Mouse (Mus musculus) kidney, postnatal 0 days (tissue): Measurements from ENCODE around the gene Npb. TPM values are rescaled to one million over a fixed set of nuclear protein-coding genes. Genes with fewer than 3 reads are reported as not detected.

Source experiments
- ATAC-seq: fragments of 200-750 bp; cut with Nextera tagmentation; replicated peaks from 2 replicates; pipeline ENCODE4 v1.8.0; 2017; ENCODE audit warnings: low read depth, moderate number of reproducible peaks, moderate TSS enrichment, moderate library complexity; ENCODE audit not compliant: low FRiP score
- DNase-seq: peaks from one replicate; pipeline ENCODE4 v3.0.0-alpha.2; 2016; ENCODE audit warnings: low spot score
- H3K27ac ChIP-seq: fragments of 300-500 bp; sonication (generic); 2 replicates; pipeline ENCODE4 v1.5.1; 2014; ENCODE audit warnings: mild to moderate bottlenecking
- H3K27me3 ChIP-seq: fragments of 300-500 bp; sonication (generic); 2 replicates; pipeline ENCODE4 v1.6.1; 2014; ENCODE audit warnings: low read length, mixed read lengths; ENCODE audit not compliant: insufficient read depth
- H3K36me3 ChIP-seq: fragments of 300-500 bp; sonication (generic); 2 replicates; pipeline ENCODE4 v1.6.1; 2014; ENCODE audit warnings: low read length, mixed read lengths; ENCODE audit not compliant: insufficient read depth
- H3K4me1 ChIP-seq: fragments of 300-500 bp; sonication (generic); replicated peaks from 2 replicates; pipeline ENCODE4 v1.6.1; 2014; ENCODE audit warnings: antibody characterized with exemption, low read length, mixed read lengths; ENCODE audit not compliant: insufficient read depth
- H3K4me2 ChIP-seq: fragments of 300-500 bp; sonication (generic); 2 replicates; pipeline ENCODE4 v1.6.1; 2014; ENCODE audit warnings: mild to moderate bottlenecking, low read length, moderate library complexity, mixed read lengths
- H3K4me3 ChIP-seq: fragments of 300-500 bp; sonication (generic); replicated peaks from 2 replicates; pipeline ENCODE4 v1.5.1; 2014; ENCODE audit warnings: low read depth, low read length
- H3K9ac ChIP-seq: fragments of 300-500 bp; sonication (generic); 2 replicates; pipeline ENCODE4 v1.6.1; 2014; ENCODE audit warnings: low read depth, low read length
- H3K9me3 ChIP-seq: fragments of 300-500 bp; sonication (generic); replicated peaks from 2 replicates; pipeline ENCODE4 v1.6.1; 2016; ENCODE audit warnings: low read length, inconsistent platforms, mixed read lengths
- CTCF ChIP-seq: IDR thresholded peaks from 2 replicates; pipeline ENCODE4 v1.5.1; 2016; ENCODE audit warnings: antibody characterized with exemption, low read depth, mild to moderate bottlenecking, moderate library complexity
- WGBS: fragments of 180-500 bp; shearing (Covaris S2); extraction: QIAGEN DNeasy Blood & Tissue Kit; methylation state at CpG from one replicate; pipeline ENCODE4 v1.1.7; 2014; 5-methylcytosine and 5-hydroxymethylcytosine counted together
- polyA plus RNA-seq: library from polyadenylated mRNA; unstranded; fragments of >200 nt; fragmentation: Nextera tagmentation; extraction: Ambion mirVana; gene quantifications from 2 replicates; pipeline ENCODE4 v1.2.1, GENCODE M21; 2015

Npb gene
- polyA plus RNA-seq, 1 experiment from 2014 or later, result 51.4 TPM

DNA sequence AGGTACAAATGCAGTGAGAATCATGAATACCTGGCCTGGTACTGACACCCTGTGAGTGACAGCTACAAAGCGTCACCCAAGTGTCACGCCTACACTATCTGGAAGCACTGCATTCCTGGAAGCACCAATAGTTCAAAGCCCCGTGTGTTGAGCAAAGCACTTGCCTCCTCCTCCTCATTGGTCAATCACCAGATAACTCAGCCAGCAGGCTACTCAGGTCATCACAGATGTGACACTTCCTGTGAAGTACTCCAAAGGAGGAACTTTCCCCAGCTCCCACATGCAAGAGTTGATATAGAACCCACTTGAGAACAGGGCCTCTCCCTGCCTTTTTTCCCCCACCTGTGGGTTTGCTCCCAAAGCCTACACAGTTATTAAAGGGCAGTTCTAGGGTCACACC lies 37.2 kb upstream of the Npb start:
- Histone ChIP-seq H3K36me3 (peaks cover 40% of the 10 kb centered on the region), H3K4me3 (peak overlapping the region; percentile 95; the same call in 1 of the 2 replicates), H3K4me2 (peak overlapping the region; percentile 62), H3K4me1 (peaks cover 7% of the 10 kb centered on the region; the same call in 1 of the 2 replicates), H3K9me3 (no peaks in the 10 kb centered on the region), H3K27me3 (no peaks in the 10 kb centered on the region), H3K27ac (no peak overlapping the region), H3K9ac (peak overlapping the region; percentile 93; the same call in 1 of the 2 replicates)
- ATAC-seq, result no peak
- WGBS, result 63% methylated on average over 3 of the region's 3 CpGs
- TF ChIP-seq CTCF, result no peak
- DNase-seq, result no peak

GRCm38 (mm10) chr11:120571754-120572416 lies 36.4 kb upstream of the Npb start:
- Histone ChIP-seq H3K4me3 (peak overlapping the region; percentile 95), H3K4me2 (peak overlapping the region; percentile 62), H3K4me1 (peaks cover 7% of the 10 kb centered on the region; the same call in 1 of the 2 replicates), H3K9ac (peak overlapping the region; percentile 93), H3K36me3 (peaks cover 34% of the 10 kb centered on the region), H3K27me3 (no peaks in the 10 kb centered on the region), H3K9me3 (no peaks in the 10 kb centered on the region), H3K27ac (peak overlapping the region; percentile 87)
- 6% methylated on average over 11 of the region's 11 CpGs for WGBS
- ATAC-seq (no peak), DNase-seq (no peak)
- TF ChIP-seq CTCF, result no peak

DNA sequence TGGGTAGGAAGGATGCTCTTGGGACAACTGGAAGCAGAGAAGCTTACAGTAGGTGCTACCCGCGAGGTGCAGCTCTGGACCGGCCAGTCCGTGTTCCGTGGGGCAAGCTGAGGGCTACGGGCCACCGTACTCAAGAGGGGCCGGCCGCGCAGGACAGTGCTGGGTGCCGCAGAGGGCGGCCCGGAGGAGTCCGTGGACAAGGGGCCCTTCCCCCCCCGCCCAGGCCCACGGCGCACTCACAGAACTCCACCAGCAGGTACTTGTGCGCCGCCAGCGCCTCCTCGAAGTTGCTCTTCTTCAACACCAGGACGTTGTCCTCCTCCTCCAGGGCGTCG lies 35.9 kb upstream of the Npb start:
- DNase-seq (no peak), ATAC-seq (peak; percentile 26; the same call in 1 of the 2 replicates)
- Histone ChIP-seq H3K4me1 (peaks cover 7% of the 10 kb centered on the region; the same call in 1 of the 2 replicates), H3K27me3 (no peaks in the 10 kb centered on the region), H3K9ac (peak overlapping the region; percentile 93), H3K4me3 (peak overlapping the region; percentile 95), H3K36me3 (peaks cover 29% of the 10 kb centered on the region), H3K4me2 (peak overlapping the region; percentile 62), H3K27ac (peak overlapping the region; percentile 87), H3K9me3 (no peaks in the 10 kb centered on the region)
- TF ChIP-seq CTCF, result peak; percentile 9; the same call in 1 of the 2 replicates
- under 1% methylated on average over 22 of the region's 24 CpGs for WGBS

- peaks cover 7% of the 10 kb centered on the region; the same call in 1 of the 2 replicates for H3K4me1 ChIP-seq
- ATAC-seq, result peak; percentile 95
- DNase-seq, result peak; percentile 100
- peak within 1 kb of the TSS; percentile 90 for H3K4me2 ChIP-seq
- H3K9me3 ChIP-seq, result no peaks in the 10 kb centered on the region
- H3K27ac ChIP-seq, result peak within 1 kb of the TSS; percentile 96
- WGBS, result under 1% methylated on average over 87 of the region's 94 CpGs
- H3K27me3 ChIP-seq, result no peaks in the 10 kb centered on the region
- no peak for TF ChIP-seq CTCF
- H3K36me3 ChIP-seq, result peaks cover 26% of the 10 kb centered on the region
- H3K4me3 ChIP-seq, result peak within 1 kb of the TSS; percentile 95
- peak within 1 kb of the TSS; percentile 93 for H3K9ac ChIP-seq
Observed at GRCm38 (mm10) chr11:120572752-120573584, 35.3 kb upstream of the Npb start, which contains the start of gene P4hb. TSS of gene P4hb (minus strand) at chr11:120573253.

DNA sequence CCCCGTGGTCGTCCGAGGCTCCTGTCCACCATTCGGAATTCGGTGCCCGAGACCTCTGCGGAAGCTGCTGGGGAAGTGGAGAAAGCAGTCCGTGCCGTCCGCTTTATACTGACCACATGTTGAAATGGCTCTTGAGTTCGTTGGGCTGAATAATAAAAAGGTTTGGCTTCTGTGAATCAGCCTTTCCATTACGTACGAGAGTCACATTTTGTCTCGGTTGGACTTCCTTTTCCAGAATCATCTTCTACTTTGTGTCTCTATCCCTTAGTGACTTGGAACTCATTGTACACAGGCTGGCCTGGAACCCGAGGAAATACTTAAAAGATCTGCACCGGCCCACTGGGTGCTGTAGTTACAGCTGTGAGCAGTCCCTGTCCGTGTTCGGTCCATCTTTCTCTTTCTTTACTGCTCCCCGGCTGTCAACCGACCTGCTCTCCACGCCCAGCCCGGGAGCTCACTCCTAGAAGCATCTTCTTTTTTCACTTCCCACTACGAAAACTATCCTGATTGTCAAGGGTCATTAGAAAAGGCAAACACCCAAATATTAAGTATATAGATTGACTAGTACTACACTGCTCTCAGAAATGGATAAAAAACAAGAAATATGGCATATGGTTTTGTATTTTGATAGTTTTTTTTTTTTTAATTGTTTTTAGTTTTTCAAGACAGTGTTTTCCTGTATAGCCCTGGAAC lies 34.5 kb upstream of the Npb start:
- Histone ChIP-seq H3K36me3 (peaks cover 26% of the 10 kb centered on the region), H3K27me3 (no peaks in the 10 kb centered on the region), H3K27ac (peak overlapping the region; percentile 96), H3K9ac (peak overlapping the region; percentile 84), H3K9me3 (no peaks in the 10 kb centered on the region), H3K4me1 (peaks cover 7% of the 10 kb centered on the region; the same call in 1 of the 2 replicates), H3K4me3 (peak overlapping the region; percentile 95), H3K4me2 (peak overlapping the region; percentile 90)
- ATAC-seq (peak; percentile 0; the same call in 1 of the 2 replicates), DNase-seq (peak; percentile 53)
- TF ChIP-seq CTCF, result no peak
- 0% methylated on average over 23 of the region's 23 CpGs for WGBS

- no peaks in the 10 kb centered on the region for H3K9me3 ChIP-seq
- H3K4me3 ChIP-seq, result peak overlapping the region; percentile 95
- TF ChIP-seq CTCF, result no peak
- no peak for ATAC-seq
- peaks cover 31% of the 10 kb centered on the region for H3K36me3 ChIP-seq
- no peak for DNase-seq
- no peak overlapping the region for H3K27ac ChIP-seq
- WGBS, result 26% methylated on average over 5 of the region's 5 CpGs
- H3K27me3 ChIP-seq, result no peaks in the 10 kb centered on the region
- peaks cover 8% of the 10 kb centered on the region; the same call in 1 of the 2 replicates for H3K4me1 ChIP-seq
- peak overlapping the region; percentile 90 for H3K4me2 ChIP-seq
- H3K9ac ChIP-seq, result peak overlapping the region; percentile 3; the same call in 1 of the 2 replicates
Observed at GRCm38 (mm10) chr11:120574278-120574600, 34.0 kb upstream of the Npb start.
